Mouse (Mus musculus): ENCODE results near the gene Lmtk2. TPM values are rescaled to one million over a fixed set of nuclear protein-coding genes. Genes with fewer than 3 reads are reported as not detected.

Gene Lmtk2
- total RNA-seq, 2 experiments from 2014 or later, result 7.5 to 10.3 TPM

DNA sequence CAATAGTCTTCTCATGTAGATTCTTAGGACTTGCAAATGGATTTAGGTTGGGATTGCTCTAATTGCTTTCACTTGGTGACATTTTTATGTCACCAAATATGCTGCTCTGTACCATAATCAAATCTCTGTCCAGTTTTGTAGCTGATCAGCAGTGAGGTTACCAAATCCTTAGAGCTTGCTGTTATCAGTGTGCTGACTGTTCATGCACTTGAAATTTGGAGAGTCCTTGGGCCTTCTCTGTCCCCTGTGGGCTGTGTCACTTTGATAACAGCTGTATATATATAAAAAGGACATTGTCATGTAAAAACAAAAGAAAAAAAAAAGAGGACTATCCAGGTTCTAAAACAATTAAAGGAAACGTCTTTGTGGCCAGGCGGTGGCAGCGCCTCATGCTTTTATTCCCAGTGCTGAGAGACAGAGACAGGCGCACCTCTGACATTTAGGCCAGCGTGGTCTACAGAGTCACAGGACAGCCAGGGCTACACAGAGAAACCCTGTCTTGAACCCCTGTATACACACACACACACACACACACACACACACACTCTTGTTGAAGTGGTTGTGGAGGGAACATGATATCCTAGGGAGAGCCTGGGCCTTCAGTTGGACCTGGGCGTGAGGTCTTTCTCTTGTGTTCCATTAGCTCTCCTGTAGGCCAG, 5.4 kb downstream of the Lmtk2 start:
- ATAC-seq (replicated peaks; ENCODE audit: low FRiP score, poor library complexity, severe bottlenecking), result no peak

GRCm38 (mm10) chr5:144106130-144106510, 5.9 kb downstream of the Lmtk2 start:
- no peak for ATAC-seq (replicated peaks; ENCODE audit: low FRiP score, poor library complexity, severe bottlenecking)

- no peak for ATAC-seq (replicated peaks; ENCODE audit: low FRiP score, poor library complexity, severe bottlenecking)
Measured at GRCm38 (mm10) chr5:144109201-144109600, 9.0 kb downstream of the Lmtk2 start.

GRCm38 (mm10) chr5:144112574-144113438, 12.6 kb downstream of the Lmtk2 start:
- ATAC-seq (replicated peaks; ENCODE audit: low FRiP score, poor library complexity, severe bottlenecking), result no peak

DNA sequence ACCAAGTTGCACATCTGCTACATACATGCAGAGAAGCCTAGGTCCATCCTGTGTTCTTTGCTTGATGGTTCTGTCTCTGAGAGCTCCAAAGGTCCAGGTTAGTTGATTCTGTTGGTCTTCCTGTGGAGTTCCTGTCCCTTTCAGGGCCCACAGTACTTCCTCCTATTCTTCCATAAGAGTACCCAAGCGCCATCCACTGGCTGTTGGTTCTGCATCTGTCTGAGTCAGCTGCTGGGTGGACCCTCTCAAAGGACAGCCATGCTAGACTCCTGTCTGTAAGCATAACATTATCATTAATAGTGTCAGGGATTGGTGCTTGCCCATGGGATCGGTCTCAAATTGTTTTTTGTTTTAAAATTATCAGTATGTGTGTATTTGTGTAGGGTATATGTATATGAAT, 13.8 kb downstream of the Lmtk2 start:
- no peak for ATAC-seq (replicated peaks; ENCODE audit: low FRiP score, poor library complexity, severe bottlenecking)

- ATAC-seq (replicated peaks; ENCODE audit: low FRiP score, poor library complexity, severe bottlenecking), result no peak
Measured at GRCm38 (mm10) chr5:144114970-144115627, 14.9 kb downstream of the Lmtk2 start.

DNA sequence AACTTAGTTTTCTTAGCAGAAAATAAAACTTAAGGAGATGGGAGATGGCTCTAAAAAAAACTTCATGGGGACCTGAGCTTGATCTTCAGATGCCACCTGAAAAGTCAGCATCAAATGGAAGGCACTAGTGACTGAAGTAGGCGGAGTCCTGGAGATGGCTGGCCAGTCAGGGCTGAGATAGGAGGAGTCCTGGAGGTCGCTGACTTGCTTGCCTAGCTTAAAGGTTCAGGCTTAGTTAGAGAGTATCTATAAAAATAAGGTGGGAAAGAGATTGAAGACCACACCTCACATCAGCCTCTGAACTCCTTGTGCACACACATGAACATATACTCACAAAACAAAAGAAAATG, 15.4 kb downstream of the Lmtk2 start:
- ATAC-seq (replicated peaks; ENCODE audit: low FRiP score, poor library complexity, severe bottlenecking), result peak; percentile 88

GRCm38 (mm10) chr5:144118271-144118670, 18.0 kb downstream of the Lmtk2 start:
- ATAC-seq (replicated peaks; ENCODE audit: low FRiP score, poor library complexity, severe bottlenecking), result no peak

DNA sequence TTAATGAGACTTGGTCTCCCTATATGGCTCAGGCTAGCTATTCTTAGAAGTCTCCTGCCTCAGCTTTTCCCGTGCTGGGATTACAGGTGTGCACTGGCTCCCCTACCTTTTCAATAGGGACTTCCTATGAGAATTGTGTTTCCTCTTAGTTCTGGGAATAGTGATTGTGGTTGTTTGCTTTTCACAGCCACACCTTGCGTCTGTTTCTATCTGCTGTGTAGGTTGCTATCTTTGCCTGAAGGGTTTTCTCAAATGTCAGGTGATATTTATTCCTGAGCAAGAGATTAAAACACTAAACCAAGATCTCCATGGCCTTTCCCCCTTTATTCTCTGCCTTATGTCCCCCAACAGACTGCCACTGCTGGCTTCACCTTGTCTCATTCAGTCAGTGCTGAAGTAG, 19.1 kb downstream of the Lmtk2 start:
- no peak for ATAC-seq (replicated peaks; ENCODE audit: low FRiP score, poor library complexity, severe bottlenecking)

GRCm38 (mm10) chr5:144121489-144121888, 21.3 kb downstream of the Lmtk2 start:
- no peak for ATAC-seq (replicated peaks; ENCODE audit: low FRiP score, poor library complexity, severe bottlenecking)

DNA sequence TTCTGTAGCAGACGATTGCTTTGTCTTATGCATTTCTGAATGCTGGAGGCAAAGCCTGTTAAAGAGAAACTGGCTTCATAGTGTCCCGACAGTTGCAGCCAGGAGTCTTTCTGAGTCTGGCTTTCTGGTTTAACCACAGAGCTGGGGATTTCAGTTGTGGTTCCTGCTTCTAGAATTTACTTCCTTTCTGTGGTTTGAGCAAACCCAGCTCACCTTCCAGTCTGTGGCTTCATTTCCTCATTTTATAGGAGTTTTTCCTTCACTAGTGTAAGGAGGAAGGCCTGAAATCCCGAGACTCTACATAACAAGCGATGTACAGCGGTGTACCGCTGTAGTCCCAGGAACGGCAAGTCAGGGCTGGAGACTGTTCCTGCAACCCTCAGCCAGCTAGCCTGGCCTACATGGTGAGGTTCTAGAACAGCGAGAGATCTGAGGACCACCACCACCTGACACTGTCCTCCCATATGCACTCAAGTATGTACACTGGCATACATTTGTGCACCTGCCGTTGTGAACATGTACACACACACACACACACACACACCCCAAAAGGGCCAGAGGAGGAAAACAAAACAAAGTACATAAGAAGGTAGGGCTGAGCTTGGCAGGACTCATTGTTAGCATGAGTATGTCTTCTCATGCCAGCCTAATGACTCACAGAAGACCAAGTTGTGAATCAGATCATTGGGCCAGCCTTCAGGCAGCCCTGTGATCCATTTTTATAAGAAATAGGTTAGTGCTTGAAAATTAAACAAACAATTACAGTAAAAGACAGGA, 25.9 kb downstream of the Lmtk2 start:
- ATAC-seq (replicated peaks; ENCODE audit: low FRiP score, poor library complexity, severe bottlenecking), result no peak

GRCm38 (mm10) chr5:144143531-144143930, 43.3 kb downstream of the Lmtk2 start:
- no peak for ATAC-seq (replicated peaks; ENCODE audit: low FRiP score, poor library complexity, severe bottlenecking)

DNA sequence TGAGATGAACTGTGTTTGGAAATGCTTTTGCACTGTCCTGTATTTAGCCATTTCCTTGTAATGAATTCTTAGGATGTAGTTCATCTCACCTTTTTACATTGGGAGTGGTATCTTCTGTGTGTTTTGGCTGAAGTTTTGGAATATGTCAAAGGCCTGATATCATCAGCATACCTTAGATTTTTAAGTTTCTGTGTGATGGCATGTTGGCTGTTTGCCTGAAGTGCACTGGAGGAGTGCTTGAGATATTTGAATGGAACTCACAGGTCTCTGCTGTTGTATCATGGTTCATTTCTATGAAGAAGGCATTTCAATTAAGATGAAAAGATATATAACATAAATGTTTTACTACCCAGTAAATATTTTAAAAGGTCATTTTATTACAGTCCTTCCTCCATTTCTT, 46.7 kb downstream of the Lmtk2 start:
- ATAC-seq (replicated peaks; ENCODE audit: low FRiP score, poor library complexity, severe bottlenecking), result no peak

DNA sequence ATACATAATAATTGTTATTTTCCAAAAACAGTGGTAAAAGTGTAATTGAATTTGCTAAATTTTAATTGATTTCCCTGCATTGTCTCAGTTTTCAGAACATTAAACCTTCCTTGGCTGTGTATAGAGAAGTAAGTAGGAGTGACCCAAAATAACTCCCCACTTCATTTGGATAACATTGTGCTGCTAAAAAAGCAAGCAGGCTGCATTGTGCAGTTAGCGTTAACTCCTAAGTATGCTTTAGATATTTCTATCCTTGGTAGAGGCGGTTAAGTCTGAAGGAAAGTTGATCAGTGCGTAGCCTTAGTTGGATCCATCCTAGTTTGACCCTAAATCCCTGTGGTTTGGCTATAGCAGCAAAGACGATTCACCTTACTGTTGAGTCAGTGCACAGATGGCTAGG, 49.3 kb downstream of the Lmtk2 start:
- ATAC-seq (replicated peaks; ENCODE audit: low FRiP score, poor library complexity, severe bottlenecking), result no peak

DNA sequence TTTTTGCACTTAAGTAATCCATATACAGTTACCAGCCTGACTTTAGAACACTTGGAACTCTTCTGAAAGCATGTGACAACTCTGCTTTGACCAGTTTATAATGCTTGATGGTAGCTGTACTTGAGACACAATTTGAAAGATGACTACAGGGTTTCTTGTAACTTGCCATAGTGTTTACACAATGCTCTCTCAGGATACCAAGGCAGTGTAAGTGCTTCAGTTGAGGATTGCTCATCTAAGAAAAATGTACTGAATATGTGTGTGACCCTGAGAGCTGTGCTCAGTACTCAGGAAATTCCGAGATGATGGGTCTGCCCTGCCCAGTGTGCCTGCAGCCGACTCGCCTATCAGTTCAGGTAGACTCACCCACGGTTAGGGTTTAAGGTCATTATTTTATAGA, 51.0 kb downstream of the Lmtk2 start:
- no peak for ATAC-seq (replicated peaks; ENCODE audit: low FRiP score, poor library complexity, severe bottlenecking)

GRCm38 (mm10) chr5:144154528-144154927, 54.3 kb downstream of the Lmtk2 start:
- ATAC-seq (replicated peaks; ENCODE audit: low FRiP score, poor library complexity, severe bottlenecking), result peak; percentile 71

GRCm38 (mm10) chr5:144158604-144159003, 58.4 kb downstream of the Lmtk2 start:
- no peak for ATAC-seq (replicated peaks; ENCODE audit: low FRiP score, poor library complexity, severe bottlenecking)

DNA sequence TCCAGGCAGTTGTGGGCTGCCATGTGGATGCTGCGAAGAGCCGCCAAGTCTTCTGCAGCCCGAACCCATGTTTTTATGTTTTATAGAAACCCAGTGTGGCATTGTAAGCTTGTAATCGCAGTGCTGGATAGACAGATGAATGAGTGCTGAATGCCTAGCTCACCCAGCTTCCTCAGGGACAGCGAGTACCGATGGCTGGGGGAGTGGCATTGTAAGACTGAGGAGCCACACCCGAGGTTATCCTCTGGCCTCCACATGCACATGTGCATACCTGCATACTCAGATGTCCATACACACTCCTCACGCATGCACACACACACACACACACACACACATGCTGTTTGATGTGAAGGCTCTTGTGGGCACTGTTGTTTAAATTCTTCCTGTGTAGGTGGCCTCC, 58.9 kb downstream of the Lmtk2 start:
- no peak for ATAC-seq (replicated peaks; ENCODE audit: low FRiP score, poor library complexity, severe bottlenecking)

DNA sequence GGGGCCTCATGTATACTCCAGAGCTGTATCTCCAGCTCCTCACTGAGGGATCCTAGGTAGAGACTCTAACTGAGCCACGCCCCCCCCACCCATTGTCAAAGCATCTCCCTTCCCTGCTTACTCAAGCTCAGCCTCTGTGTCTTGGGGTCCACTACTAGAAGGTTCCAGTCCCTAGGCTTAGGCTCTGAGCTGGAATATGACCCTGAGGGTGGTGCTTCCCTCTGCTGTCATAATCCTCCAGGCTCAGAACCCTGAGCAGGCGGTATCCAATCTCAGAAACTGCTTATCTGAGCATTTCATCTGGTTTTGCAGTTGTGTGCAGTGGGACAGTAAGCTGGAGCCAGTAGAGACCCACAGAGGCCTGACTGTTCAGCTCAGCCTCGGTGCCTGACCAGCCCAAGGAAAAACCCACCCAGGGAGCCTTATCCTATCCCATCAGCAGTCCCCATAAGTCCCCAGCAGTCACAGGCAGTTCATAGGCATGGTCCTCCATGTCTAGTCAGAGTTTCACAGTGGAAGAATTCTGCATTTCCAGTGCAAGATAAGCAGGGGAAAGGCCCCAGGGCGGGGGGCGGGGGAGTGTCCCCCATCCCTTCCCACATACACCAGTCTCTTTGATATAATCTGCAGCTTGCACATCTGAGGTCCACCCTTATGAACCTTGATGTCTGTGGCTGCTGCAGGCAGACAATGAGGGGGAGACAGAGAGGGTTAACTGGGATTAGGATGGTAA, 62.0 kb downstream of the Lmtk2 start:
- no peak for ATAC-seq (replicated peaks; ENCODE audit: low FRiP score, poor library complexity, severe bottlenecking)

Measured in erythroblast, adult 5-6 weeks (primary cell).